Mouse (Mus musculus) liver, embryonic 12.5 days (tissue): ENCODE data around the gene Tmem210. TPM values are rescaled to one million over a fixed set of nuclear protein-coding genes. Genes with fewer than 3 reads are reported as not detected.

Experiments
- ATAC-seq: fragments of 200-750 bp; cut with Nextera tagmentation; 2 replicates; pipeline ENCODE4 v1.8.0; 2017; ENCODE audit warnings: moderate number of reproducible peaks, mild to moderate bottlenecking, moderate library complexity
- H3K27ac ChIP-seq: fragments of 300-500 bp; sonication (generic); 2 replicates; pipeline ENCODE4 v1.5.1; 2016; ENCODE audit warnings: mild to moderate bottlenecking
- H3K27me3 ChIP-seq: fragments of 300-500 bp; sonication (generic); replicated peaks from 2 replicates; pipeline ENCODE4 v1.6.1; 2016; ENCODE audit warnings: mild to moderate bottlenecking, moderate library complexity
- H3K36me3 ChIP-seq: fragments of 300-500 bp; sonication (generic); 2 replicates; pipeline ENCODE4 v1.6.1; 2016; ENCODE audit warnings: mild to moderate bottlenecking, moderate library complexity
- H3K4me1 ChIP-seq: fragments of 300-500 bp; sonication (generic); 2 replicates; pipeline ENCODE4 v1.6.1; 2016
- H3K4me2 ChIP-seq: fragments of 300-500 bp; sonication (generic); 2 replicates; pipeline ENCODE4 v1.6.1; 2016; ENCODE audit warnings: mild to moderate bottlenecking, moderate library complexity
- H3K4me3 ChIP-seq: fragments of 300-500 bp; sonication (generic); 2 replicates; pipeline ENCODE4 v1.5.1; 2016; ENCODE audit warnings: mild to moderate bottlenecking, moderate library complexity
- H3K9ac ChIP-seq: fragments of 300-500 bp; sonication (generic); 2 replicates; pipeline ENCODE4 v1.6.1; 2016; ENCODE audit warnings: mild to moderate bottlenecking, moderate library complexity
- H3K9me3 ChIP-seq: fragments of 300-500 bp; sonication (generic); replicated peaks from 2 replicates; pipeline ENCODE4 v1.6.1; 2016; ENCODE audit warnings: mild to moderate bottlenecking, moderate library complexity
- WGBS: fragments of 180-500 bp; shearing (Covaris S2); methylation state at CpG from one replicate; pipeline ENCODE4 v1.1.7; 2016; ENCODE audit not compliant: insufficient replicate concordance; 5-methylcytosine and 5-hydroxymethylcytosine counted together
- polyA plus RNA-seq: library from polyadenylated mRNA; unstranded; fragments of >200 nt; fragmentation: Nextera tagmentation; extraction: Ambion mirVana; gene quantifications from 2 replicates; pipeline ENCODE4 v1.2.1, GENCODE M21; 2016

Gene Tmem210
- polyA plus RNA-seq, 1 experiment from 2014 or later = not detected

GRCm38 (mm10) chr2:25290101-25290815 lies 2.3 kb downstream of the Tmem210 start:
- no peaks in the 10 kb centered on the region for H3K9me3 ChIP-seq
- 3% methylated on average over 54 of the region's 54 CpGs for WGBS
- peaks cover 31% of the 10 kb centered on the region for H3K4me1 ChIP-seq
- H3K4me3 ChIP-seq = no peak overlapping the region
- H3K27me3 ChIP-seq = peaks cover 76% of the 10 kb centered on the region
- no peak for ATAC-seq
- no peak overlapping the region for H3K4me2 ChIP-seq
- H3K27ac ChIP-seq = no peak overlapping the region
- H3K9ac ChIP-seq = no peak overlapping the region
- H3K36me3 ChIP-seq = peaks cover 12% of the 10 kb centered on the region

- H3K9me3 ChIP-seq = no peaks in the 10 kb centered on the region
- H3K4me1 ChIP-seq = peaks cover 28% of the 10 kb centered on the region
- H3K36me3 ChIP-seq = peaks cover 7% of the 10 kb centered on the region
- no peak overlapping the region for H3K27ac ChIP-seq
- ATAC-seq = no peak
- no peak overlapping the region for H3K9ac ChIP-seq
- no peak overlapping the region for H3K4me2 ChIP-seq
- H3K27me3 ChIP-seq = peaks cover 81% of the 10 kb centered on the region
- no peak overlapping the region for H3K4me3 ChIP-seq
- 4% methylated on average over 18 of the region's 18 CpGs for WGBS
Observed at GRCm38 (mm10) chr2:25290816-25291130, 2.8 kb downstream of the Tmem210 start.

GRCm38 (mm10) chr2:25291184-25292053 lies 3.5 kb downstream of the Tmem210 start:
- H3K36me3 ChIP-seq = peaks cover under 1% of the 10 kb centered on the region; the same call in 1 of the 2 replicates
- H3K4me3 ChIP-seq = no peak overlapping the region
- 10% methylated on average over 32 of the region's 32 CpGs for WGBS
- H3K27ac ChIP-seq = no peak overlapping the region
- H3K4me1 ChIP-seq = peaks cover 21% of the 10 kb centered on the region
- peaks cover 88% of the 10 kb centered on the region for H3K27me3 ChIP-seq
- H3K4me2 ChIP-seq = peak overlapping the region; percentile 60
- ATAC-seq = no peak
- no peak overlapping the region for H3K9ac ChIP-seq
- H3K9me3 ChIP-seq = no peaks in the 10 kb centered on the region

DNA sequence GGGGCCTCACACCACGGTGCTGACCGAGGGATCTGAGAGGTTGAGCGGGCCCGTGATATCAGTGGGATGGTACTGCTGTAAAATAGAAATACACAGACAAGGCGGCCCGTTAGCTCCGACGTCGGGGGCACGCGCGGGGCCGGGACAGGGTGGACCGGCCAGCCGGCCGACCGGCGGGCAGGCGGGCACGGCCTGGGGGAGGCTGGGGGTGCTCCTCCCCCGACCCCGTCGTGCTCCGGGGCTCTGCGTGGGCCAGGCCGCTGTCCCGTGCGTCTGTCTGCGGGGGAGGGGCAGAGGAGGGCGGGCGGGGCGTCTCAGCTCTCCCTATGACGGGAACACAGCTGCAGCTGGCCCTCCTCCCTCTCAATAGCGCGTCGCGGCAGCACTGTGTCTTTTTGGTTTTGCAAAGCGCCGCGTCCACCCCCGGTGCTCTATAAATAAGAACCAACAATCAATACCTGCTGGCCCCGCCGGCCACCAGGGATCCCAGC lies 4.2 kb downstream of the Tmem210 start:
- 5% methylated on average over 39 of the region's 43 CpGs for WGBS
- no peak overlapping the region for H3K9ac ChIP-seq
- 0 out of 2 replicates have a peak, but pooled peaks have one; percentile 19 for ATAC-seq

GRCm38 (mm10) chr2:25292856-25293255 lies 4.9 kb downstream of the Tmem210 start:
- Histone ChIP-seq H3K4me1 (peaks cover 11% of the 10 kb centered on the region), H3K4me2 (no peak overlapping the region), H3K27me3 (peaks cover 100% of the 10 kb centered on the region), H3K4me3 (no peak overlapping the region), H3K9ac (no peak overlapping the region), H3K9me3 (no peaks in the 10 kb centered on the region), H3K27ac (no peak overlapping the region), H3K36me3 (no peaks in the 10 kb centered on the region)
- 0% methylated on average over 1 of the region's 1 CpGs for WGBS
- no peak for ATAC-seq

More for the DNA sequence above, 4.2 kb downstream of the Tmem210 start:
- no peaks in the 10 kb centered on the region for H3K9me3 ChIP-seq
- H3K27me3 ChIP-seq = peaks cover 95% of the 10 kb centered on the region
- no peak overlapping the region for H3K27ac ChIP-seq
- peaks cover 15% of the 10 kb centered on the region for H3K4me1 ChIP-seq
- peak overlapping the region; percentile 33 for H3K4me3 ChIP-seq
- peak overlapping the region; percentile 60 for H3K4me2 ChIP-seq
- H3K36me3 ChIP-seq = no peaks in the 10 kb centered on the region

- ATAC-seq = no peak
- H3K27me3 ChIP-seq = peaks cover 99% of the 10 kb centered on the region
- H3K4me1 ChIP-seq = peaks cover 11% of the 10 kb centered on the region
- no peak overlapping the region for H3K4me2 ChIP-seq
- H3K36me3 ChIP-seq = no peaks in the 10 kb centered on the region
- H3K9me3 ChIP-seq = no peaks in the 10 kb centered on the region
- H3K9ac ChIP-seq = no peak overlapping the region
- no peak overlapping the region for H3K27ac ChIP-seq
- WGBS = 62% methylated on average over 9 of the region's 9 CpGs
- H3K4me3 ChIP-seq = no peak overlapping the region
Observed at GRCm38 (mm10) chr2:25293706-25294105, 5.8 kb downstream of the Tmem210 start.

GRCm38 (mm10) chr2:25297093-25297492 lies 9.1 kb downstream of the Tmem210 start:
- Histone ChIP-seq H3K27ac (no peak overlapping the region), H3K9me3 (no peaks in the 10 kb centered on the region), H3K4me2 (no peak overlapping the region), H3K9ac (no peak overlapping the region), H3K36me3 (no peaks in the 10 kb centered on the region), H3K27me3 (peaks cover 75% of the 10 kb centered on the region), H3K4me3 (no peak overlapping the region), H3K4me1 (peaks cover 5% of the 10 kb centered on the region)
- 66% methylated on average over 8 of the region's 8 CpGs for WGBS
- ATAC-seq = no peak

DNA sequence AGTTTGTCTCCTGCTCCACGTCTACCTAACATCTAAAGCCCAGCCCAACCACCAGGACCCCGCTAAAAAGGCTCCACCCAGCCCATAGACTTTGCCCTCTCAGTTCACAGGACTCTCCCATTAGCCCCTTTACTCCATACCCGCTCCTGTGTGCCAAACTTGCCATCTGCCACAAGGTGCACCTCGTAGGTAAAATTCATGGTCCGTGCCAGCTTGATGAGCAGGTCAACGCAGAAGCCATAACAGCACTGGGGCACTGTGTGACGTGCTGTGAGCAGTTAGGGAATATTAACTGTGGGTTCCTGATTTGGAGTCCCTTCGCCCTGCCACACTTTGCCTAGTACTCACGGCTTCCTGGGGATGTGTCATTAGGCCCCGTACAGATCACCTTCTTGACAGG lies 10.1 kb downstream of the Tmem210 start:
- 62% methylated on average over 10 of the region's 10 CpGs for WGBS
- Histone ChIP-seq H3K4me2 (no peak overlapping the region), H3K27me3 (peaks cover 74% of the 10 kb centered on the region), H3K4me3 (no peak overlapping the region), H3K36me3 (no peaks in the 10 kb centered on the region), H3K4me1 (no peaks in the 10 kb centered on the region), H3K9ac (no peak overlapping the region), H3K27ac (no peak overlapping the region), H3K9me3 (no peaks in the 10 kb centered on the region)
- no peak for ATAC-seq

GRCm38 (mm10) chr2:25303452-25303851 lies 15.5 kb downstream of the Tmem210 start:
- Histone ChIP-seq H3K4me1 (peaks cover 12% of the 10 kb centered on the region), H3K27ac (no peak overlapping the region), H3K9me3 (no peaks in the 10 kb centered on the region), H3K4me2 (no peak overlapping the region), H3K27me3 (peaks cover 74% of the 10 kb centered on the region), H3K9ac (no peak overlapping the region), H3K4me3 (no peak overlapping the region), H3K36me3 (no peaks in the 10 kb centered on the region)
- no peak for ATAC-seq
- WGBS = 46% methylated on average over 3 of the region's 3 CpGs

- Histone ChIP-seq H3K4me3 (peak overlapping the region; percentile 45; the same call in 1 of the 2 replicates), H3K9ac (no peak overlapping the region), H3K4me2 (peak overlapping the region; percentile 67; the same call in 1 of the 2 replicates), H3K27ac (no peak overlapping the region), H3K36me3 (no peaks in the 10 kb centered on the region), H3K27me3 (peaks cover 79% of the 10 kb centered on the region), H3K9me3 (no peaks in the 10 kb centered on the region), H3K4me1 (peaks cover 12% of the 10 kb centered on the region)
- ATAC-seq = no peak
- WGBS = 63% methylated on average over 7 of the region's 7 CpGs
Observed at GRCm38 (mm10) chr2:25303931-25304656, 16.1 kb downstream of the Tmem210 start.

GRCm38 (mm10) chr2:25304657-25305541 lies 17.0 kb downstream of the Tmem210 start:
- 3% methylated on average over 41 of the region's 45 CpGs for WGBS
- Histone ChIP-seq H3K4me1 (peaks cover 12% of the 10 kb centered on the region), H3K9me3 (no peaks in the 10 kb centered on the region), H3K36me3 (no peaks in the 10 kb centered on the region), H3K4me2 (peak overlapping the region; percentile 67), H3K27me3 (peaks cover 85% of the 10 kb centered on the region), H3K9ac (0 out of 2 replicates have a peak overlapping the region, but pooled peaks have one; percentile 31), H3K27ac (no peak overlapping the region), H3K4me3 (peak overlapping the region; percentile 45)
- ATAC-seq = 0 out of 2 replicates have a peak, but pooled peaks have one; percentile 27
